In the genomic region with DNA sequence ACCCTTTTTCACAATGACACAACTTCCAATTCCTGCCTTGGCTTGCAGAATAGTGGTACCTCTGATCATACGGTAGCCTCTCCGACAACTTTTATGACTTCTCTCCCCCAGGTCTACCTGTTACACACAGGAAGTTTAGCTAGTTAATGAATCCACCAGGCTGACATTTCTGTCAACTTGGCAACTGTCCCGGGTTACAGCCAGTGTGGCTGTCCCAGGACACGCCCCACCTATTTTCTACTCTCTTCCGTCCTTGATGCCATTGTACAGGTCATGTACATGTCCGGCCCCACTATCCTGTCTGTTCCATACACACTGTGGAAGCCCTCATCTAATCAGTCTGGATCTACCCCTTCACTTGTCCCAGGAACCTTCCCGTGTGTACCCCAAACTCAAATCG, we compare ENCODE assay signal across 11 mouse cellular contexts. TPM values are rescaled to one million over a fixed set of nuclear protein-coding genes. Genes with fewer than 3 reads are reported as not detected.
DNase-seq lines count a peak whose midpoint lies in the region; ATAC-seq and TF ChIP-seq lines count a peak whose summit lies in the region.
"Had no signal": no experiment of that assay in that cellular context is flagged by ENCODE, and none has a peak within 500 bp of the region (broad histone marks: within the 10 kb centered on the region; RNA-seq: fewer than 3 reads in every experiment).

No protein-coding gene starts in this region.

- H3K4me3 ChIP-seq in forebrain, embryonic 12.5 days (replicated peaks) = no peak overlapping the region
- H3K4me3 ChIP-seq in forebrain, embryonic 10.5 days = no peak overlapping the region
- H3K4me3 ChIP-seq in E14TG2a.4 (replicated peaks; ENCODE audit: low read length) = peak overlapping the region; percentile 99
- no peak overlapping the region for H3K4me3 ChIP-seq in forebrain, embryonic 14.5 days (ENCODE audit: low read depth, low read length)
- H3K4me3 ChIP-seq in forebrain, embryonic 15.5 days = no peak overlapping the region
- H3K4me3 ChIP-seq: forebrain, embryonic 13.5 days; limb, embryonic 13.5 days had no signal

- H3K4me1 ChIP-seq in forebrain, embryonic 12.5 days = peaks cover 41% of the 10 kb centered on the region
- H3K4me1 ChIP-seq in forebrain, embryonic 10.5 days = peaks cover 47% of the 10 kb centered on the region
- H3K4me1 ChIP-seq in E14TG2a.4 (replicated peaks; ENCODE audit: low read depth, low read length) = peaks cover 73% of the 10 kb centered on the region
- peaks cover 26% of the 10 kb centered on the region for H3K4me1 ChIP-seq in forebrain, embryonic 14.5 days (ENCODE audit: control insufficient read depth, insufficient read depth, low read length)
- peaks cover 51% of the 10 kb centered on the region for H3K4me1 ChIP-seq in forebrain, embryonic 15.5 days

- WGBS in forebrain, embryonic 12.5 days = 94% methylated on average over 8 of the region's 8 CpGs
- WGBS in forebrain, embryonic 10.5 days = 94% methylated on average over 8 of the region's 8 CpGs
- 89% methylated on average over 8 of the region's 8 CpGs for WGBS in forebrain, embryonic 14.5 days
- whole genome bisulfite sequencing in forebrain, embryonic 15.5 days = 88% methylated on average over 8 of the region's 8 CpGs

- no peak overlapping the region for H3K4me2 ChIP-seq in forebrain, embryonic 12.5 days
- no peak overlapping the region for H3K4me2 ChIP-seq in forebrain, embryonic 14.5 days (ENCODE audit: low read length)
- H3K4me2 ChIP-seq in forebrain, embryonic 15.5 days (replicated peaks) = no peak overlapping the region
- H3K4me2 ChIP-seq: forebrain, embryonic 13.5 days; limb, embryonic 13.5 days had no signal

- H3K9ac ChIP-seq in forebrain, embryonic 12.5 days = 0 out of 2 replicates have a peak overlapping the region, but pooled peaks have one; percentile 25
- no peak overlapping the region for H3K9ac ChIP-seq in forebrain, embryonic 14.5 days (ENCODE audit: low read length)
- H3K9ac ChIP-seq in forebrain, embryonic 15.5 days (replicated peaks) = no peak overlapping the region
- H3K9ac ChIP-seq: forebrain, embryonic 13.5 days; limb, embryonic 13.5 days had no signal

- TF ChIP-seq CTCF in E14TG2a.4 (conservative IDR thresholded peaks at IDR 0.05; ENCODE audit: low read length) = no peak

- peaks cover 6% of the 10 kb centered on the region for H3K36me3 ChIP-seq in forebrain, embryonic 12.5 days (replicated peaks)
- peaks cover 29% of the 10 kb centered on the region for H3K36me3 ChIP-seq in forebrain, embryonic 10.5 days (replicated peaks)
- peaks cover 68% of the 10 kb centered on the region for H3K36me3 ChIP-seq in E14TG2a.4 (ENCODE audit: insufficient read depth, low read length)
- peaks cover 5% of the 10 kb centered on the region; the same call in 1 of the 2 replicates for H3K36me3 ChIP-seq in forebrain, embryonic 14.5 days (ENCODE audit: control insufficient read depth, insufficient read depth, low read length)
- 0 out of 2 replicates have a peak, but pooled peaks cover 3% of the 10 kb centered on the region for H3K36me3 ChIP-seq in forebrain, embryonic 15.5 days

- no peaks in the 10 kb centered on the region for H3K9me3 ChIP-seq in forebrain, embryonic 12.5 days
- H3K9me3 ChIP-seq in forebrain, embryonic 10.5 days = no peaks in the 10 kb centered on the region
- H3K9me3 ChIP-seq in E14TG2a.4 (ENCODE audit: low read length) = no peaks in the 10 kb centered on the region
- H3K9me3 ChIP-seq in forebrain, embryonic 14.5 days (replicated peaks; ENCODE audit: control insufficient read depth, low read length) = no peaks in the 10 kb centered on the region
- no peaks in the 10 kb centered on the region for H3K9me3 ChIP-seq in forebrain, embryonic 15.5 days
- H3K9me3 ChIP-seq: forebrain, embryonic 13.5 days; limb, embryonic 13.5 days had no signal

- ATAC-seq in forebrain, embryonic 12.5 days (ENCODE audit: low FRiP score) = no peak
- no peak for ATAC-seq in forebrain, embryonic 14.5 days
- ATAC-seq in forebrain, embryonic 15.5 days (replicated peaks) = no peak
- ATAC-seq: forebrain, embryonic 13.5 days had no signal

- H3K27ac ChIP-seq in forebrain, embryonic 12.5 days = no peak overlapping the region
- no peak overlapping the region for H3K27ac ChIP-seq in forebrain, embryonic 10.5 days
- no peak overlapping the region for H3K27ac ChIP-seq in forebrain, embryonic 14.5 days (ENCODE audit: low read depth, low read length)
- no peak overlapping the region for H3K27ac ChIP-seq in forebrain, embryonic 15.5 days (replicated peaks)
- H3K27ac ChIP-seq: forebrain, embryonic 13.5 days; limb, embryonic 13.5 days had no signal

- DNase-seq in forebrain, embryonic 10.5 days (ENCODE audit: extremely low spot score, low spot score) = no peak
- peak; percentile 84 for DNase-seq in heart, adult 8-10 months (ENCODE audit: low spot score)
- peak; percentile 91 to 92 for DNase-seq in kidney, postnatal 25 days
- DNase-seq in layer of hippocampus, postnatal 25 days (ENCODE audit: extremely low spot score in 1 of 2, low spot score in 1 of 2) = no peak
- DNase-seq in forebrain, embryonic 14.5 days (ENCODE audit: low spot score) = no peak
- DNase-seq: thymus, postnatal 4 days had no signal

- no peaks in the 10 kb centered on the region for H3K27me3 ChIP-seq in forebrain, embryonic 12.5 days
- no peaks in the 10 kb centered on the region for H3K27me3 ChIP-seq in forebrain, embryonic 10.5 days (ENCODE audit: poor library complexity, severe bottlenecking)
- no peaks in the 10 kb centered on the region for H3K27me3 ChIP-seq in E14TG2a.4 (ENCODE audit: insufficient read depth, low read length)
- no peaks in the 10 kb centered on the region for H3K27me3 ChIP-seq in forebrain, embryonic 14.5 days (replicated peaks; ENCODE audit: control insufficient read depth, insufficient read depth, low read length)
- H3K27me3 ChIP-seq in forebrain, embryonic 15.5 days = no peaks in the 10 kb centered on the region
- H3K27me3 ChIP-seq: forebrain, embryonic 13.5 days; limb, embryonic 13.5 days had no signal

RNA-seq across cellular contexts. Expression of gene Dido1, which starts 5.2 kb away (rescaled TPM):
- polyA plus RNA-seq in forebrain, embryonic 12.5 days (2016; fragmentation: Nextera tagmentation; extraction: Ambion mirVana) = 42.2 and 42.7 TPM in 2 replicates
- polyA plus RNA-seq in forebrain, embryonic 10.5 days (2016; fragmentation: Nextera tagmentation; extraction: Ambion mirVana) = 33.8 and 34.3 TPM in 2 replicates
- total RNA-seq in heart, adult 8-10 months (2022) = 10 to 100 TPM; 25.2 to 35.9 (median 31.1) TPM
- total RNA-seq in layer of hippocampus, postnatal 25 days (2021) = 10 to 100 TPM; 51.1 to 59.6 TPM
- 21.0 and 30.8 TPM in 2 replicates for polyA plus RNA-seq in forebrain, embryonic 14.5 days (2014; fragmentation: Nextera tagmentation; extraction: Ambion mirVana)
- polyA plus RNA-seq in forebrain, embryonic 15.5 days (2015; fragmentation: Nextera tagmentation; extraction: Ambion mirVana) = 29.6 and 30.8 TPM in 2 replicates

RNA-seq across cellular contexts. Expression of gene Gid8, which starts 5.3 kb away (rescaled TPM):
- 52.0 and 54.7 TPM in 2 replicates for polyA plus RNA-seq in forebrain, embryonic 12.5 days (2016; fragmentation: Nextera tagmentation; extraction: Ambion mirVana)
- 46.8 and 47.7 TPM in 2 replicates for polyA plus RNA-seq in forebrain, embryonic 10.5 days (2016; fragmentation: Nextera tagmentation; extraction: Ambion mirVana)
- total RNA-seq in heart, adult 8-10 months (2022) = 10 to 100 TPM; 57.6 to 66.1 (median 59.5) TPM
- 10 to 100 TPM; 60.5 to 62.2 TPM for total RNA-seq in layer of hippocampus, postnatal 25 days (2021)
- polyA plus RNA-seq in forebrain, embryonic 14.5 days (2014; fragmentation: Nextera tagmentation; extraction: Ambion mirVana) = 56.3 and 60.4 TPM in 2 replicates
- 58.0 and 58.7 TPM in 2 replicates for polyA plus RNA-seq in forebrain, embryonic 15.5 days (2015; fragmentation: Nextera tagmentation; extraction: Ambion mirVana)

RNA-seq across cellular contexts. Expression of gene Slc17a9, which starts 20.5 kb away (rescaled TPM):
- polyA plus RNA-seq in forebrain, embryonic 12.5 days (2016; fragmentation: Nextera tagmentation; extraction: Ambion mirVana) = 0.37 and 0.55 TPM in 2 replicates
- polyA plus RNA-seq in forebrain, embryonic 10.5 days (2016; fragmentation: Nextera tagmentation; extraction: Ambion mirVana) = 0.46 and 0.95 TPM in 2 replicates
- total RNA-seq in heart, adult 8-10 months (2022) = under 1 TPM; 0.30 to 0.75 (median 0.40) TPM
- total RNA-seq in layer of hippocampus, postnatal 25 days (2021) = under 1 TPM; 0.12 to 0.52 TPM
- polyA plus RNA-seq in forebrain, embryonic 14.5 days (2014; fragmentation: Nextera tagmentation; extraction: Ambion mirVana) = 0.25 TPM in 1 of 2 replicates, not detected in the other
- polyA plus RNA-seq in forebrain, embryonic 15.5 days (2015; fragmentation: Nextera tagmentation; extraction: Ambion mirVana) = 0.13 and 0.29 TPM in 2 replicates

Comparison
In these comparisons a context has a peak if more than half of its experiments do, and no peak if none do; other contexts are left out.
1. DNase-seq: peak in heart, adult 8-10 months (single experiment) and kidney, postnatal 25 days (2 of 2); none in forebrain, embryonic 10.5 days (single experiment), layer of hippocampus, postnatal 25 days (0 of 2) and forebrain, embryonic 14.5 days (single experiment).